Mouse (Mus musculus) urinary bladder, postnatal 36 days (tissue): Measurements from ENCODE around the gene Olfr45.
"Not testable (repeated sequence)": the region's sequence is repeated elsewhere in the genome, so short reads cannot be mapped to it uniquely, and the experiment has no call there.

Source experiments
- DNase-seq, 2 experiments: peaks; one replicate each; pipeline ENCODE4 v3.0.0; 2022; ENCODE audit warnings: low spot score in 2 of 2, mixed read lengths in 1 of 2

The Olfr45 gene

DNA sequence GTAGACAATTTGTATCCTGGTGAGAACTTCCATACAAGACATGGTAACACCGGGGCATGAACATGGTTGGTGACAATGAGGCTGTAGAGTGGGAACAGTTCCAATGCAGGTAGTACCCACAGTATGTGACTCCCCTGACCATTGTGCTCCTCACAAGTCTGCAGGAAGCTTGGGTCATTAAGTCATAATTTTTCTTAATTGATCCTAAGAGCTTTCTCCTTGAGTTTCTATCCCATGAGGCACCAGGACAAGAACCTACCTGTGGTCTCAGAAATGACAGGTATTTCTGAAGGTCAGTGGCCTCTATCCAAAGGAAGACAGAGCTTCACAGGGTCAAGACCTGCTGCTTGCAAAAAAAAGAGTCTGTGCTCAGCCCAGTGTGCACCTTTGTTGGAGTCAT is at the start of gene Olfr45:
Olfr45 (plus strand) TSS at position 301 of the 400 bp plus-strand sequence.
- no peak for DNase-seq

DNA sequence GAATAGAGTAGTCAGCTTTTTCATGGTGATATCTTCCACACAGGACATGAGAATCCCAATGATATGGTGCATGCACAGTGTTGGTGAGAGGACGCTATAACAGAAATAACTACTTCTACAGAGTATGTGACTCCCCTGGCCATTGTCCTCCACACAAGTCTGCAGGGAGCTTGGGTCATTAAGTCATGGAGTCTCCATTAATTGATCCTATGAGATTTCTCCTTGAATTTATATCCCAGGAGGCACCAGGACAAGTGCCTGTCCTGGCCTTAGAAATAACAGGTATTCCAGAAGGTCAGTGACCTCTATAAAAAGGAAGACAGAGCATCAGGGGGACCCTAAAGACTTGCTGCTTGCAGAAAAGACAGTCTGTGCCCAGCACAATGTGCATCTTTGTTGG is 35.6 kb upstream of the Olfr45 start, which contains the start of gene Olfr53:
Olfr53 (plus strand) TSS at position 301 of the 400 bp plus-strand sequence.
- no peak for DNase-seq

DNA sequence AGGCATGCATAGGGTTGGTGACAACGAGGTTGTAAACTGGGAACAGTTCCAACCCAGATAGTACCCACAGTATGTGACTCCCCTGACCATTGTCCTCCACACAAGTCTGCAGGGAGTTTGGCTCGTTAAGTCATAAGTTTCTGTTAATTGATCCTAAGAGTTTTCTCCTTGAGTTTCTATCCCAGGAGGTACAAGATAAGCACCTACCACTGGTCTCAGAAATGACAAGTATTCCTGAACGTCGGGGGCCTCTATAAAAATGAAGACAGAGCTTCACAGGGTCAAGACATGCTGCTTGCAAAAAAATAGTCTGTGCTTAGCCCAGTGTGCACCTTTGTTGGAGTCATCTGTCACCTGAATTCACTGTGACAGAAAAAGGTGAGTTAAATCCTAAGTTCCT is 22.1 kb upstream of the Olfr45 start, which contains the start of gene Olfr539:
Olfr539 (plus strand) TSS at position 301 of the 400 bp plus-strand sequence.
- DNase-seq = no peak

- DNase-seq = not testable (repeated sequence)
Measured at GRCm38 (mm10) chr7:140670693-140671092, 11.1 kb upstream of the Olfr45 start.

DNA sequence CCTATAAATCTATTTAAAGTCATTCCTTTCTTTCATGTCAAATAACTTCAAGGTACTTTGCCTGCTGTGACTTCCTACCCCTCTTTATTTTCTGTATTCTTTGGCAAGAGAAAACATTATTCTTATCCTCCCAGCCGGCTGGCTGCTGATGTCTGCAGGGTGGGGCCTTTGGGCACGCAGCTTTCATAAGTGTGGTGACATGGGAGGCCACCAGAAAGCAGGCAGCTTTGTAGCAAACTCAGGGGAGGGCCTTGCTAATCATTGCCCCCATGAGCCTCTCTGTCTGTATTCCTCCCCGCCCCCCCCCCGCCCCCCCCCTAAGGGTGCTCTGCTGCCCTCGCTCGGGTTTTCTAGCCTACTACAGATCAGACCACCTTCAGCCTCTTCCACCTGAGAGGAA is 5.9 kb upstream of the Olfr45 start:
- no peak for DNase-seq

- DNase-seq = not testable (repeated sequence)
Measured at GRCm38 (mm10) chr7:140679591-140679990, 2.2 kb upstream of the Olfr45 start.

- DNase-seq = no peak
Measured at GRCm38 (mm10) chr7:140696967-140697366, 15.2 kb downstream of the Olfr45 start, which contains the start of gene Olfr541. Gene Olfr541, plus strand, starts transcription at chr7:140697267.

DNA sequence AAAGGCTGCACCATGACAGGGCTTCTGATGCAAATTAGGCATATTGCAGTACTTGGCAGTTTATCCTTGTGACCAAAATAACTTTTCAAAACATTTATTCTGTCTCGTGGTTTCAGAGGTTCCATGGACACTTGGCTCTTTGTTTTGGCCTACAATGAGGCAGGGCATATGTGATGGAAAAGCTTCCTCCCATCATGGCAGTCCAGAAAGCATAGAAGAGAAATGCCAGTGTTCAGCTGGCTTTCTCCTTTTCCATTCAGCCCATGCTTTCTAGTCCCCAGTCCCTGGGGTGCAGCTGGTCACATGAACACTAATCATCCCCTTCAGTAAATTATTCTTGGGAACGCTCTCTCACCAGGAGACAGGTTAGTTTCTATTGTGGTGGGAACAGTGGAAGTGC is 24.6 kb downstream of the Olfr45 start:
- no peak for DNase-seq

DNA sequence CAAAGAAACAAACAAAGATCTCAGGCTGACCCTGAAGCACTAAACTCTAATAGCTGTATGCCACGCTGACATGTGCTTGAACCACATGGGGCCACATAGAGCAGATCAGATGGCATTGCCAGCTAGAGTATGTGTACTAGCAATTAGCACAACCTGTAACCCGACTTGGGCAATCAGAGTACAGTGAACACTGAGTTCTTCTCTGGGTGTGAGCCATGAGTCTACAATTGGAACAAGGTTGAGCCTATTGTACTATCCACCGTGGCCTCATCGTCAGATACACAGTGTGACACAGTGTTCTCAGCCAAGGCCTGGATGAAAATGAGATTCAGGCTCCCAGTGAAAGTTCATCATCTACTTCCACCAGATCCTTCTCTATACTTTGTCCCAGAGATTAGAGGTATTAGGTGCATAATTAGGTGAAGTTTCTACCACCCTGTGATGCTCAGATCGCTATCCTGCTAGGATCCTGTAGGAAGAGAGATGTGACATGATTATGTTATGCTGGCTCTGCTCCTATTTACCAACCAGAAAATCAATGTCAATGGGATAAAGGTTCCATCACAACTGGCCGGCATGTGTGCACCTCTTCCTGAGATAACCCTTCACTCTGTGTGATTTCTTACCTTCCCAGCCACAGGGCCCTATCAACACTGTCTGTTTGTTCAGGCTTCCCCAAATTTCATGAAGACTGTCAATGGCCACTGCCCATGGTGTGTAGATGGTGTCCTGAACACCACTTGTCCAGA is 26.0 kb downstream of the Olfr45 start:
- DNase-seq = peak in 1 of 2 experiments; percentile 21

DNA sequence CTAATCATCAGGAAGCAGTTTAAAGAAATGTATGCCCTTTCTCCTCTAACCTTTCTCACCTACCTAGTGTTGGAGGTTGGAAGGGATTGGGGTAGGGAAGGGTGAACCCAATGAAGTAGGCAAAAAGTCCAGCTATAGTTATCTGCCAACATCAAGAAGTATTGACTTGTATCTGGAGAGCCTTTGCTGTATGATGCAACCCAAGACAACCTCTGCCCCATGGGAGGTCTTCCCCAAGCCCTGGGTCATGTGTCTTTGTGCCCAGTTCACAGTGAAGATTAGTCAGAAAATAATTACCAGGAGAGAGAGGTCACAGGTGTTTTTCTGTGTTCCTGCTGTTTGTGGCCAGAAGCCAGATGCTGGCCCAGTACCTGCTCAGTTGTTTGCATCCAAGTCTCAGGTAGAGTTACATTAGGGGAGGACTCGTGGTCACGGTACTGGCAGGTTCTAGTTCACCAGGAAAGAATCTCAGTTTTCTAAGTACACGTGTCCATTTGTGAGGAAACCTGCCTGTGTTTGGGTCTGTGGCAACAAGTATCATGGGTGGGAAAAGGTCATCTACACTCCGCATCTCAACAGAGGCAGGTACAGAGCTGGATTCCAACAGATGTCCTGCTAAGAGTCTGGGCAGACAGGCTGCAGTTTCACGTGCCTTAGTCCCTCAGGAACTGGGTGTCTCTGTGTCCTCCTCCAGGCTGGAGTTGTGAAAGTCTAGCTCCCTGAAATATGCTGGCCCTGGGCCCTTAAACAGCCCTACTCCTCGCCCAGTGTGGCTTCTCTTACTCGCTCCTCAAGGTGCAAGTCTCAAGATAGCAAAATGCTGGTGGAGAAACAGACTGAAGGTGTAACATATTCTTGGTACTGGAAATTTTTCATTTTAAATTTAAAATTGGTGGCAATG is 35.7 kb downstream of the Olfr45 start:
- peak in 1 of 2 experiments; percentile 43 for DNase-seq

DNA sequence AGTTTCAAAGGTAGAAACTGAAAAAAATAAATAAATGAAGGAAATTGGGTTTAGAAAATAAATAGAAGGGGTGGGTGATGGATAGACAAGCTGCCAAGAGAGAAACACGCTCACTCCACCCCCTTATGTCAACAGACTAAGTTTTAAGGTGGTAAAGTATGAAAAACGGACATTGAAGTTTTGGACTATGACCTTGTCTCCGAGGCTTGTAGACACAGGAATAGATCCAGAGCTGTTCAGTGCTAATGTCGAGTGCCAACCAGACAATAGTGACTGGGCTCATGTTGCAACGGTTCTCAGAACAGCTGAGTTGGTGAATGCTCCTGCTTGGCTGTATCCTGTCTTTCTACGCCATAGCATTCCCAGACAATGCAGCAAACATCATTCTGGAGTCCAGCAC is 39.3 kb downstream of the Olfr45 start:
- no peak for DNase-seq

- DNase-seq = no peak
Measured at GRCm38 (mm10) chr7:140725558-140725957, 43.8 kb downstream of the Olfr45 start.

DNA sequence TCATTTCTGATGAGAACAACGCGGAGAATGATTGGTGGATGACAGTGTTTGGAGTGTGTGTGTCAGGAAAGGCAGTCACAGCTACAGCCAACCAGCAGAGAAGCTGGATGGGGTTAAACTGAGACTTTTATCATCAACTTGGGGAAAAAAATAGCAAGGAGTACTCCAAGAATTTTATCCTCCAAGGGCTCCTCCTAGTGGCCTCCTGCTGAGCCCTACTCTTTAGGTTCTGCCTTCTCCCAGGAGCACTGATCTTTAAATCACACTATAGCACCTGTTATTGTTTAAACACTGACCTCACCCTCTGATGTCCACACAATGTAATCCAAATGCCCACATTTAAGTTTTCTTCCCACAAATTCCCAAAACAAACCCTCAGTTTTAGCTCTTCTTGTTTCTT is 51.4 kb downstream of the Olfr45 start:
- no peak for DNase-seq
